Mouse (Mus musculus) megakaryocyte, embryonic 14.5 days (primary cell): ENCODE results near the gene Grip1.

ENCODE experiments used
- FLI1 ChIP-seq: IDR thresholded peaks from 2 replicates; pipeline ENCODE4 v1.6.1; 2012; ENCODE audit warnings: low read length, inconsistent platforms, mixed read lengths
- GATA1 ChIP-seq: IDR thresholded peaks from 3 replicates; pipeline ENCODE4 v1.6.1; 2012; ENCODE audit warnings: mixed read lengths, low read length, inconsistent platforms, borderline replicate concordance

GRCm38 (mm10) chr10:119816001-119816400, 362.4 kb downstream of the Grip1 start:
- TF ChIP-seq GATA1 (no peak), FLI1 (no peak)
